Mouse (Mus musculus) thymus, postnatal 4 days (tissue): Measurements from ENCODE around the gene Rock2.
A peak's percentile ranks its signal among the peaks of the same experiment; 100 is the strongest.

Source experiments
- DNase-seq: peaks from one replicate; pipeline ENCODE4 v3.0.0; 2021

Gene Rock2

DNA sequence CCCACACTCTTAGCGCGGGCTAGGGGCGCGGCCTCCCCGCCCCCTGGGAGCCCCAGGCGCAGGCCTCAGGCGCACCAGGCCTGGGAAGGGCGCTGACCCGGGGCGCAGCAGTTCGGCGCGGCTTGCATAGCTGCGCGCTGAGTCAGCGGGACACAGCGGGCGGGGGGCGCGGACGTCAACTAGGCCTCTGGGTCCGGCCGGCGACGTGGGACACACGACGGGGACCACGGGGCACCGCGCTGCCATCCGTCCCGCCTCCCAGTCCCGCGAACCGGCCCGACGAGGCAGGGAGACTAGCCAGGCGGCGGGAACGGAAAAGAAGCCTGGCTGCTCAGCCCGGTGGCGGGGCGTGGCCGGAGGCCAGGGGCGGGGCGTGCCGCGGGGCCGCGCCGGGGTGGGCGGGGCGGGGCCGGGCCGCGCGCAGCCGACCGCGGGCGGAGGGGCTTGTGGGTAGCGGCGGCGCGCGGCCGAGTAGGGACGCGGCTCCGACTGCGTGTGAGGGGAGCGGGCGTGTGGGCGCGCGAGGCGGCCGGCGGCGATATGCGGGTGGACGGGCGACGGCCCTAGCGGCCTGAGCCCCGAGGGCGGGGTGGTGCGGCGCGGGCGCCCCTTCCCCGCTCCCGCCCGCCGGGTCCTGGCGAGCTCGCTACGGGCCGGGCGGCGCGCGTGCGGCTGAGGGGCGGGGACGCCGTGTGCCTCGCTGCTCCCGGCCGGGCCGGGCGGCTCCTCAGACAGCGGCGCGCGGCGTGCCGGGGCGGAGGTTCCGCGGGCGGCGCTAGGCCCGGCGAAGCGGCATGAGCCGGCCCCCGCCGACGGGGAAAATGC, at the start of gene Rock2:
Gene Rock2, plus strand, starts transcription at position 500 of the 825 bp plus-strand sequence.
- DNase-seq, result peak; percentile 94

- no peak for DNase-seq
These were observed 47.4 kb upstream of the Rock2 start for GRCm38 (mm10) chr12:16847204-16847792.

- DNase-seq, result no peak
These were observed 46.2 kb upstream of the Rock2 start for GRCm38 (mm10) chr12:16848501-16848900.

GRCm38 (mm10) chr12:16849821-16850220, 44.9 kb upstream of the Rock2 start:
- DNase-seq, result no peak

- no peak for DNase-seq
These were observed 44.0 kb upstream of the Rock2 start for GRCm38 (mm10) chr12:16850431-16851375.

- no peak for DNase-seq
These were observed 41.1 kb upstream of the Rock2 start for GRCm38 (mm10) chr12:16853431-16854165.

- no peak for DNase-seq
These were observed 38.9 kb upstream of the Rock2 start for GRCm38 (mm10) chr12:16855632-16856305.

DNA sequence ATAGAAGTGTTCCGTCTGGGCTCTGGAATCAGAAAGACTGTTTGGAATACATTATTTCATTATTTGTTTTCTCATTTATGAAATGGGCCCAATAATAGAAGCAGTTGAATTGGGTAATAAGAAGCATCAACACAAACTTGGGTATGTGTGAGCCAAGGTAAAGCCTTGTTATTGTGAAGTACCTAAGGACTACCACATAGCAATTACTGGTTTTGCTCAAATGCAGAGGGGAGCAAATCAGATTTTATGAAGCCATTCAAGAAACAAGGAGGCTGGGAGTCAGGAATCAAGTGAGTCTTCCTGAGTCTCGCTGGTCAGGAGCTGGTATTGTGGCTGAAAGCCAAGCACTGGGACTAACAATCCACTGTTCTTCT, 38.4 kb upstream of the Rock2 start:
- no peak for DNase-seq

GRCm38 (mm10) chr12:16858081-16858480, 36.6 kb upstream of the Rock2 start:
- DNase-seq, result no peak

DNA sequence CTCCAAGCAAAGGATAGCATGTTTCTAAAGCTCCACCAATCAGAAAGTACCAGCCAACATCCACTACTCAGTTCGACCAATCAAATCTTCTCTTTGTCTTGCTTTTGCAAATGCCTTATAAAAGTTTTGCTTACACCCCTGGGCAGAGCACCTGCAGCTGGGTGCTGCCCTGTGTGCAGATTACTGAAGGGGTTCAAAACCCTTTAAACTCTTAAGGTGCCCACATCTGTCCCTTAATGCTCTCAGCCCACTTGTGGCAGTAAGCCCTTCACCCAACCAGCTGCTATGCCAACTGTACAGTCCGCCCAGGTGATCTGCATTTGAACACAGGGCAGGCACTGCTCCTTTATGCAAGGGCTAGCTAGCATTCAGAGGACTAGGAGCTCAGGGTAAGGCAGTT, 34.9 kb upstream of the Rock2 start:
- DNase-seq, result no peak

- no peak for DNase-seq
These were observed 34.2 kb upstream of the Rock2 start for GRCm38 (mm10) chr12:16860533-16860932.

DNA sequence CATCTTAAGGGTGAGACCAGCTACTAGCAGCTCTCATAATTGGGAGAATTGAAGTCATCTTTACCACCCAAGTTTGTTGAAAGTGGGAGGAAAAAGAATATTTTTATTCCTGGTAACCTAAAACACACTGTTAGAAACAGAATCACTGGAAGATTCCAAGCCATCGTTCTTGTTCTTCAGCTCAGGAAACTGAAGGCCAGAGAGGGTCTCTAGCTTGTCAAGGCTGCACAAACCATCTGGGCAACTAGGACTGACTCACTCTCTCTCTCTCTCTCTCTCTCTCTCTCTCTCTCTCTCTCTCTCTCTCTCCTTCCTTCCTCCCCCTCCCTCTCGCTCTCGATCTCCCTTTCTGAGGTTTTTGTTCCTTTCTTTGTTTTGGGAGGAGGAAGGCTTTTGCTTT, 33.7 kb upstream of the Rock2 start:
- no peak for DNase-seq

DNA sequence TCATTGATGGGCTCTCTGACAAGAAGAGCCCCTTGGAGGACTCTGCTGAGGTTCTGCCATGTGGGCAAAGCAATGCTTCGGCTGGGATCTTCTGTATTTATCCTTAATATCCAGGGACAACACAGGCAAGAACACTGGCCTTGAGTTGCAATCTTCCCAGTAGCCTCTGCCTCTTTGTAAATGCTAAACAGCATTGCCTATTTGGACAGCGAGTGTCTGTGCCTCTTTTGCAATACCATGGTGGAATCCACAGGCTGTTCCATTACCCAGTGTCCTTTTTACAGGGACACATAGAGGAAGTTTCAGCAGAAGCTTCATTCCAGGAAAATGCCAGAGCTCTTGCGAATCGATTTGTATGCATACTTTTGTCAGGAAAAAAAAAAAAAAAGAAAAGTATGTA, 30.2 kb upstream of the Rock2 start:
- DNase-seq, result no peak

DNA sequence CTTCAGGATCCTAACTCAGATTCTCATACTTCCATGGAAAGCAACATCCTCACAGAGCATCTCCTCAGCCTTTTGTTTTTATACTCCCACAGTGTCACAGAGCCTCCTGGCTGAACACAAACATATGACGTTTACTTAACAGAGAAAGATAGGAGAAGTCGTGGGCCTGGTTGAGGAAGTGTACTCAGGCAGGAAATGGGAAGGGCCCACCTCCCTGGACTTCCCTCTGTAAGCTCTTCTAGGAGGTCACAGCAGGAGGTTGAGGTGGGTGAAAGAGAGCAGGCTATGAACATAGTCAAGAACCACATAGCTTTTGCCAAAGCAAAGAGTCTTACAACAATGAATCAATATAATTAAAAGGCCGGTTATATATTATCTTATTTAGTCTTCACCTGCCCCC, 28.8 kb upstream of the Rock2 start:
- DNase-seq, result no peak

DNA sequence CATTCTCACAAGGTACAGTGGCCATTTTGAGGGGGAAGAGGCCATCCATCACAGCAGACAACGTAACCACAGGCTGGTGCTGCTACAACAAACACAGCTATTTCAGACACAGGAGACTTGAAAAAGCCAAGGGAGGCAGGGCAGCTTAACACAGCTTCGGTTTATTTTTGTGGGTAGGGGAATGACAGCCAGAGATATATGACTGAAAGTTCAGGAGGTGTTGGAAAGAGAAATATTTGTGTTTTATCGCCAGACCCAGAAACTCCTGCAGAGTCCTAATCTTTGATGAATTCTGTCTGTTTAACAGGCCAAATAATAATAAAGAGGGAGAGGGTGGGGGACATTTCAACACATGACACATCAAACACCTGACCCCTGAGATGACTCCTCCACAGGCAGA, 28.2 kb upstream of the Rock2 start:
- DNase-seq, result no peak

DNA sequence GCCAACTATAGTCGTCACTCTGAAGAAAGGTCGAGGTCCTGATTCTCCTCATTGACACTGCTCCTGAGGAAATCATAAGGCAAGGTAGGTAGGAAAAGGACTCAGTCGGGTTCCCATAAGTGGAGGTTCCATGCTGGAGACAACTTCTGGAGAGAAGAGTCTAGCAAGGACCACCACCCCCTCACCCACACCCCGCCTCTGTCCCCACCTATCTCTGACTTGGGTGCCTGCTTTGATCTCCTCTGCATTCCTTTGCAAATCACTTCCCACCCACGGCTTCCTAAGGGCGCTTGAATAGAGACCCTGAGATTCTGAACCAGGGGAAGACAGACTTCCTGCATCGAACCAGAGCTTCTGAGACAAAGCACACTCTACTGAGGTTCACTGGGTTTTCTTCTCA, 27.4 kb upstream of the Rock2 start:
- DNase-seq, result no peak

DNA sequence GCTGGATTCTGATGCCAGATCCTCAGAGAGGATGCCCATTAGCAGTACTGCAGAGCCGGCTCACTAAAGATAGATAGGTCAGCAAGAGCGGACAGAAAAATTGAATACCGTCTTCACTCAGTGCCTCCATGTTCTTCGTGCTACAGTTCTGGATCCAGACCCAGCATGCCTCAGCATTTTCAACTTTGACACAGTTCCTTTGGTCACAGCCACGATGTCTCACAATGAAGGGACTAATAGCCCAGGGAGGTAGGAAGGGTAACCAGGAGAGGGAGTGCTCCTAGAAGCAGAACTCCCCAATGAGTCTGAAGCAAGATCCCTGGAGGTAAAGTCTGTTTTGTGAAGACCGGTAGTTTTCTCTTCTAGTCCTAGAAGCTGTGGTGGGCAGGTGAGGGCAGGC, 26.1 kb upstream of the Rock2 start:
- DNase-seq, result no peak

- DNase-seq, result no peak
These were observed 25.5 kb upstream of the Rock2 start for GRCm38 (mm10) chr12:16869091-16869778.

GRCm38 (mm10) chr12:16869870-16870404, 24.8 kb upstream of the Rock2 start:
- DNase-seq, result no peak

GRCm38 (mm10) chr12:16870405-16871068, 24.2 kb upstream of the Rock2 start:
- no peak for DNase-seq

DNA sequence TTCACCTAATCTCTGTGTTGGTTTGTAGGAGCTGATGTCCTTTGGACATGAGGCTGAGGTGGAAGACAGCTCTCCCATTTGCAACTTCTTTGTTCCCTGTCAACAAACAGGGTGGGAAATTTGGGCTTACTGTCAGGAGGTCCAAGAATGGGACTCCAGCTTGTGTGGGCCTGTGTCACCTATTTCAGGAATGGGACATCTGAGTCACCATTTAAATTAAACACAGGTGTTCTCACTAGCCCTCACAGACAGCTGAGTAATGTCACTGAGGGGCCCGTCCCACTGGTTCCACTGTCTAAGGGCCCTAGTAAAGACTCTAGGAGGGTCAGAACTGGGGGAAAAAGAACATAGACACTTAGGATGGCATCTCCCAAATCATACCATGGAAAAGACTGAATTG, 22.7 kb upstream of the Rock2 start:
- no peak for DNase-seq
